ENCODE assay signal across 8 mouse cellular contexts in genomic region chr2:35297703-35298332, GRCm38 (mm10). TPM values are rescaled to one million over a fixed set of nuclear protein-coding genes. Genes with fewer than 3 reads are reported as not detected.
DNase-seq lines count a peak whose midpoint lies in the region; ATAC-seq lines count a peak whose summit lies in the region.

No protein-coding gene starts in this region.

- no peak overlapping the region for H3K27ac ChIP-seq in embryonic facial prominence, embryonic 14.5 days (replicated peaks; ENCODE audit: low read depth, low read length)
- no peak overlapping the region for H3K27ac ChIP-seq in heart, embryonic 10.5 days
- no peak overlapping the region for H3K27ac ChIP-seq in kidney, embryonic 15.5 days
- H3K27ac ChIP-seq in liver, embryonic 12.5 days, result no peak overlapping the region
- H3K27ac ChIP-seq in neural tube, embryonic 11.5 days (ENCODE audit: low read depth, low read length), result no peak overlapping the region
- no peak overlapping the region for H3K27ac ChIP-seq in stomach, embryonic 15.5 days

- H3K9ac ChIP-seq in embryonic facial prominence, embryonic 14.5 days (ENCODE audit: low read depth, low read length), result no peak overlapping the region
- no peak overlapping the region for H3K9ac ChIP-seq in kidney, embryonic 15.5 days
- H3K9ac ChIP-seq in liver, embryonic 12.5 days, result no peak overlapping the region
- no peak overlapping the region for H3K9ac ChIP-seq in neural tube, embryonic 11.5 days (ENCODE audit: low read length)
- H3K9ac ChIP-seq in stomach, embryonic 15.5 days, result no peak overlapping the region

- H3K4me1 ChIP-seq in embryonic facial prominence, embryonic 14.5 days (ENCODE audit: control insufficient read depth, insufficient read depth, low read length), result no peaks in the 10 kb centered on the region
- peaks cover 18% of the 10 kb centered on the region for H3K4me1 ChIP-seq in heart, embryonic 10.5 days
- H3K4me1 ChIP-seq in kidney, embryonic 15.5 days, result peaks cover 13% of the 10 kb centered on the region
- H3K4me1 ChIP-seq in liver, embryonic 12.5 days, result peaks cover 11% of the 10 kb centered on the region
- H3K4me1 ChIP-seq in neural tube, embryonic 11.5 days (ENCODE audit: control insufficient read depth, insufficient read depth, low read length), result no peaks in the 10 kb centered on the region
- peaks cover 3% of the 10 kb centered on the region; the same call in 1 of the 2 replicates for H3K4me1 ChIP-seq in stomach, embryonic 15.5 days

- peak; percentile 73 for DNase-seq in CD4-positive helper T cell, adult 2 months (ENCODE audit: low read depth, low spot score)
- DNase-seq in adrenal gland, postnatal 4 days (ENCODE audit: low spot score in 2 of 2), result peak; percentile 53 to 55
- DNase-seq in embryonic facial prominence, embryonic 14.5 days (ENCODE audit: low spot score), result peak; percentile 87
- DNase-seq in heart, embryonic 10.5 days (ENCODE audit: low spot score), result peak; percentile 93
- DNase-seq in neural tube, embryonic 11.5 days (ENCODE audit: low spot score), result peak; percentile 83

- ATAC-seq in embryonic facial prominence, embryonic 14.5 days (ENCODE audit: low read depth), result peak; percentile 71; the same call in 1 of the 2 replicates
- ATAC-seq in kidney, embryonic 15.5 days (replicated peaks; ENCODE audit: low FRiP score), result peak; percentile 50; the same call in 1 of the 2 replicates
- peak; percentile 64 for ATAC-seq in liver, embryonic 12.5 days
- ATAC-seq in neural tube, embryonic 11.5 days (ENCODE audit: insufficient read depth, low FRiP score, low TSS enrichment), result peak; percentile 72
- ATAC-seq in stomach, embryonic 15.5 days (ENCODE audit: insufficient read depth, low FRiP score, low read depth), result peak; percentile 33; the same call in 1 of the 2 replicates

- H3K4me2 ChIP-seq in embryonic facial prominence, embryonic 14.5 days (ENCODE audit: low read depth, low read length), result no peak overlapping the region
- no peak overlapping the region for H3K4me2 ChIP-seq in kidney, embryonic 15.5 days
- no peak overlapping the region for H3K4me2 ChIP-seq in liver, embryonic 12.5 days
- no peak overlapping the region for H3K4me2 ChIP-seq in neural tube, embryonic 11.5 days (ENCODE audit: low read depth)
- no peak overlapping the region for H3K4me2 ChIP-seq in stomach, embryonic 15.5 days

- 19% methylated on average over 14 of the region's 15 CpGs for WGBS in embryonic facial prominence, embryonic 14.5 days
- 22% methylated on average over 15 of the region's 15 CpGs for WGBS in heart, embryonic 10.5 days
- 29% methylated on average over 15 of the region's 15 CpGs for WGBS in kidney, embryonic 15.5 days
- WGBS in liver, embryonic 12.5 days (ENCODE audit: insufficient replicate concordance), result 15% methylated on average over 15 of the region's 15 CpGs
- 31% methylated on average over 15 of the region's 15 CpGs for WGBS in neural tube, embryonic 11.5 days
- WGBS in stomach, embryonic 15.5 days, result 23% methylated on average over 15 of the region's 15 CpGs

- no peaks in the 10 kb centered on the region for H3K27me3 ChIP-seq in embryonic facial prominence, embryonic 14.5 days (replicated peaks; ENCODE audit: control insufficient read depth, insufficient read depth, low read length)
- H3K27me3 ChIP-seq in heart, embryonic 10.5 days (ENCODE audit: insufficient read depth, poor library complexity, severe bottlenecking), result peaks cover 30% of the 10 kb centered on the region
- no peaks in the 10 kb centered on the region; the same call in 1 of the 2 replicates for H3K27me3 ChIP-seq in kidney, embryonic 15.5 days
- peaks cover 15% of the 10 kb centered on the region; the same call in 1 of the 2 replicates for H3K27me3 ChIP-seq in liver, embryonic 12.5 days (replicated peaks)
- H3K27me3 ChIP-seq in neural tube, embryonic 11.5 days (ENCODE audit: control insufficient read depth, insufficient read depth, low read length), result no peaks in the 10 kb centered on the region
- H3K27me3 ChIP-seq in stomach, embryonic 15.5 days (replicated peaks), result no peaks in the 10 kb centered on the region

- H3K36me3 ChIP-seq in embryonic facial prominence, embryonic 14.5 days (ENCODE audit: control insufficient read depth, insufficient read depth, low read length), result peaks cover 67% of the 10 kb centered on the region
- peaks cover 12% of the 10 kb centered on the region; the same call in 1 of the 2 replicates for H3K36me3 ChIP-seq in heart, embryonic 10.5 days
- peaks cover 11% of the 10 kb centered on the region; the same call in 1 of the 2 replicates for H3K36me3 ChIP-seq in kidney, embryonic 15.5 days
- peaks cover 3% of the 10 kb centered on the region; the same call in 1 of the 2 replicates for H3K36me3 ChIP-seq in liver, embryonic 12.5 days
- no peaks in the 10 kb centered on the region for H3K36me3 ChIP-seq in neural tube, embryonic 11.5 days (ENCODE audit: control insufficient read depth, insufficient read depth, low read length)
- 0 out of 2 replicates have a peak, but pooled peaks cover 3% of the 10 kb centered on the region for H3K36me3 ChIP-seq in stomach, embryonic 15.5 days

- H3K9me3 ChIP-seq in embryonic facial prominence, embryonic 14.5 days (ENCODE audit: control insufficient read depth, low read length), result no peaks in the 10 kb centered on the region
- no peaks in the 10 kb centered on the region for H3K9me3 ChIP-seq in heart, embryonic 10.5 days
- H3K9me3 ChIP-seq in kidney, embryonic 15.5 days (replicated peaks), result no peaks in the 10 kb centered on the region
- H3K9me3 ChIP-seq in liver, embryonic 12.5 days (replicated peaks), result no peaks in the 10 kb centered on the region
- H3K9me3 ChIP-seq in neural tube, embryonic 11.5 days (ENCODE audit: control insufficient read depth, low read length), result no peaks in the 10 kb centered on the region
- no peaks in the 10 kb centered on the region for H3K9me3 ChIP-seq in stomach, embryonic 15.5 days

- no peak overlapping the region for H3K4me3 ChIP-seq in embryonic facial prominence, embryonic 14.5 days (ENCODE audit: low read depth, low read length)
- H3K4me3 ChIP-seq in heart, embryonic 10.5 days, result no peak overlapping the region
- no peak overlapping the region for H3K4me3 ChIP-seq in kidney, embryonic 15.5 days (replicated peaks)
- H3K4me3 ChIP-seq in liver, embryonic 12.5 days, result no peak overlapping the region
- no peak overlapping the region for H3K4me3 ChIP-seq in neural tube, embryonic 11.5 days (ENCODE audit: low read depth, low read length)
- H3K4me3 ChIP-seq in stomach, embryonic 15.5 days (replicated peaks), result no peak overlapping the region

RNA-seq across cellular contexts. Expression of gene Stom, which starts 39.0 kb away (rescaled TPM):
- total RNA-seq in adrenal gland, postnatal 4 days (2021), result 10 to 100 TPM; 42.7 to 43.5 TPM
- polyA plus RNA-seq in embryonic facial prominence, embryonic 14.5 days (2014; fragmentation: Nextera tagmentation; extraction: Ambion mirVana), result 30.2 and 33.2 TPM in 2 replicates
- polyA plus RNA-seq in heart, embryonic 10.5 days (2016; fragmentation: Nextera tagmentation; extraction: Ambion mirVana), result 32.9 and 34.0 TPM in 2 replicates
- polyA plus RNA-seq in kidney, embryonic 15.5 days (2015; fragmentation: Nextera tagmentation; extraction: Ambion mirVana), result 31.6 and 34.1 TPM in 2 replicates
- polyA plus RNA-seq in liver, embryonic 12.5 days (2016; fragmentation: Nextera tagmentation; extraction: Ambion mirVana), result 134 TPM in 2 replicates
- 15.3 and 15.5 TPM in 2 replicates for polyA plus RNA-seq in neural tube, embryonic 11.5 days (2014; fragmentation: Nextera tagmentation; extraction: Ambion mirVana)
- 67.2 and 74.4 TPM in 2 replicates for polyA plus RNA-seq in stomach, embryonic 15.5 days (2015; fragmentation: Nextera tagmentation; extraction: Ambion mirVana)

RNA-seq across cellular contexts. Expression of gene Gsn, which starts 41.6 kb away (rescaled TPM):
- total RNA-seq in adrenal gland, postnatal 4 days (2021), result 100 to 1,000 TPM; 136 to 137 TPM
- 359 and 397 TPM in 2 replicates for polyA plus RNA-seq in embryonic facial prominence, embryonic 14.5 days (2014; fragmentation: Nextera tagmentation; extraction: Ambion mirVana)
- 52.5 and 84.3 TPM in 2 replicates for polyA plus RNA-seq in heart, embryonic 10.5 days (2016; fragmentation: Nextera tagmentation; extraction: Ambion mirVana)
- polyA plus RNA-seq in kidney, embryonic 15.5 days (2015; fragmentation: Nextera tagmentation; extraction: Ambion mirVana), result 129 and 144 TPM in 2 replicates
- polyA plus RNA-seq in liver, embryonic 12.5 days (2016; fragmentation: Nextera tagmentation; extraction: Ambion mirVana), result 76.8 and 80.4 TPM in 2 replicates
- 30.6 and 36.0 TPM in 2 replicates for polyA plus RNA-seq in neural tube, embryonic 11.5 days (2014; fragmentation: Nextera tagmentation; extraction: Ambion mirVana)
- 233 and 253 TPM in 2 replicates for polyA plus RNA-seq in stomach, embryonic 15.5 days (2015; fragmentation: Nextera tagmentation; extraction: Ambion mirVana)
